Mouse (Mus musculus): ENCODE data around the gene Il3. TPM values are rescaled to one million over a fixed set of nuclear protein-coding genes. Genes with fewer than 3 reads are reported as not detected.

The Il3 gene
- not detected for total RNA-seq (2023)

DNA sequence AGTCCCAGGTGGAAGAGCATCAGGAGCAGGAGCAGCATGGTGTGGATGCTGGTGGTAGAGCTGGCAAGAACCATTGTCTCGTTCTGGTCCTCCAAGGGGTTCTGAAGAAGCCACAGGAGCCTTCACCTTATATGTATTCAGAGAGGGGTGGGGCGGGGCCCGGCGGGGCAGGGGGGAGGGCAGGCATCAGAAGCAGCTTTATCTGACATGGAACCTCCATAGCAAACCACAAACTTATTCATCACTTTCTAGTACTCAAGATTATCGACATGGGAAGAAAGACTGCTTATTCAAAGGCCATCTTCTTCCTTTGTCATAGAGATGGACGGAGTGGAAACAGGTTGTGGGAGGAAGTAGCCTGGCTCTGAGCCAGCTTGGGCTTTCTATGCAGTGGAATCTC lies at the start of gene Il3:
Il3 (minus strand) TSS at position 101 of the 400 bp plus-strand sequence.

DNA sequence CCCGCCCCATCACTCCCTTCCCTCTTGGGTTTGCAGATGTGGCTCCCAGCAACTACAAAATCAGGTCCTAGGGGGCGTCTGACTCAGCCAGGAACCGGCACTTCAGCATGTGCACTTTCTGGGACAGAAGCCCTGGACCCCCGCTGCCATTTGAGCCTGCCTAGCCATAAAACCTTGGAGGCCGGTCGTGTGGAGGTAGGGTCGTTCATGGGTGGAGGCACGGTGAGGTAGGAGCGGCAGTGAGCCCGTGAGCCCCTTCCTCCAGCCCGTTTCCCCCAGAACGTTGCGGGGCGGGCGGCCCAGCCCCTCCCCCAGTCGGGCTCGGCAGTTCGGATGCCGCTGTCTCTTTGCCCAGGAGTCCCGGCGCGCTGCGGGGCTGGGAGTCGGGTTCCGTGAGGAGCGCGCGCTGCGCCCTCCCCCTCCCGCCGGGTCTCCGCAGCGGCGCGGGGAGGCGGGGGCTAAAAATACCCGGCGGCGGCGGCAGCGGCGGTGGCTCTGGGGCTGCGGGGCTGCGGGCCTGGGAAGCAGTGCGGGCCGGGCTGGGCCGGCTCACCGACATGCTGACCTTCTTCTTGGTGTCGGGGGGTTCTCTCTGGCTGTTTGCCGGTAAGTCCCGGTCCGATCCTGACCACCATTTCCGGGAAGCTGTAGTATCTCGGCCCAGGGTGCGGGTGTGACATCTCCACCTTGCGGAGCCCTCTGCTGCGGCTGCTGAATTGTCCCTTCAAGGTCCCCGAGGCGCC lies 36.8 kb upstream of the Il3 start, which contains the start of gene Acsl6:
Acsl6 (plus strand) TSS at position 71 of the 743 bp plus-strand sequence.

DNA sequence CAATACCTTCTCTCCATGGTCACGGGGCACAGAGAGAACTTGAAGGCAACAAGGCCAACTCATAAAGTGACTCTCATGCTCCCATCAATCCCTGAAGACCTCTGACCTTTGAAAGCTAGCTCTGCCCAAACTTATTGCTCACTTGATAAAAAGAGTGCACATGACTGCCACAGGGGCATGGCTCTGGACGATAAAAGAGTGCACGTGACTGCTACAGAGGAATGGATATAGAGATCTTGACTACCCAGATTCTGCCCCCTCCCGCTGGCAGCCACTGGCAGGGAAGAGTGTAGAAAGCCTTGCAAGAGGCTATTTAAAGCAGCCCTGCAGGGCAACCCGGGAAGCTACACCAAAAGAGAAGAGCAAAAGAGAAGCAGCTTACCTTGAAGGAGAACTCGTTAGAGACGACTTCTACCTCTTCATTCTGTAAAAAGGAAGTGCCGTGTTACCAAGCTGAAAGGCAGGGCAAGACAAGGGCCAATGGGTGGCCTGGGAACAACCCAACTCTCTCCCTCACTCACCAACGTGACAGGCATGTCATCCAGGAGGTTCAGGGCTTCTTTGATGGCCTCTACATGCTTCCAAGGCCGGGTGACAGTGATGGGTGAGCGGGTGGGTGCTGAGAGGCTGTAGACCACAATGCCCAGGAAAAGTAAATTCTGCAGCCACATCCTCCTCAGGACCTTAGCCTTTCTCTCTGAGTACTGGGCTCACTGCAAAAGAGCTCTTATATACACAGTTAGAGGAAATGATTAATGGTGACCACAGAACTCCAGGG lies 17.9 kb downstream of the Il3 start, which contains the start of gene Csf2:
Csf2 (minus strand) TSS at position 728 of the 778 bp plus-strand sequence.

Other genes starting within 250 kb of the Il3 start
- gene Slc22a4, start 239.2 kb downstream of the Il3 start, total RNA-seq (2023): not detected
- gene Pdlim4, start 198.3 kb downstream of the Il3 start, total RNA-seq (2023): 5.0 TPM
- 2.3 TPM for gene P4ha2, start 167.2 kb downstream of the Il3 start, total RNA-seq (2023)
- gene Csf2, start 17.6 kb downstream of the Il3 start, total RNA-seq (2023): 0.92 TPM
- not detected for gene Acsl6, start 36.5 kb upstream of the Il3 start, total RNA-seq (2023)
- gene Meikin, start 103.4 kb upstream of the Il3 start, total RNA-seq (2023): not detected
- gene Fnip1, start 170.9 kb upstream of the Il3 start, total RNA-seq (2023): 21.1 TPM